Mouse (Mus musculus) midbrain, embryonic 14.5 days (tissue): Measurements from ENCODE around the gene Syngr2. TPM values are rescaled to one million over a fixed set of nuclear protein-coding genes. Genes with fewer than 3 reads are reported as not detected.
"Not testable (repeated sequence)": the region's sequence is repeated elsewhere in the genome, so short reads cannot be mapped to it uniquely, and the experiment has no call there.

Experiments used
- ATAC-seq: fragments of 200-750 bp; cut with Nextera tagmentation; 2 replicates; pipeline ENCODE4 v1.8.0; 2017; ENCODE audit warnings: moderate number of reproducible peaks, moderate library complexity; ENCODE audit not compliant: low FRiP score, low TSS enrichment
- DNase-seq: peaks from one replicate; pipeline ENCODE4 v3.0.0-alpha.2; 2015
- H3K27ac ChIP-seq: fragments of 300-500 bp; sonication (generic); replicated peaks from 2 replicates; pipeline ENCODE4 v1.5.1; 2014; ENCODE audit warnings: mild to moderate bottlenecking, low read depth, low read length, moderate library complexity
- H3K27me3 ChIP-seq: fragments of 300-500 bp; sonication (generic); 2 replicates; pipeline ENCODE4 v1.6.1; 2014; ENCODE audit warnings: low read length, control low read depth, mixed read lengths; ENCODE audit not compliant: control insufficient read depth, insufficient read depth
- H3K36me3 ChIP-seq: fragments of 300-500 bp; sonication (generic); 2 replicates; pipeline ENCODE4 v1.6.1; 2014; ENCODE audit warnings: low read length, control low read depth; ENCODE audit not compliant: control insufficient read depth, insufficient read depth
- H3K4me1 ChIP-seq: fragments of 300-500 bp; sonication (generic); 2 replicates; pipeline ENCODE4 v1.6.1; 2014; ENCODE audit warnings: mild to moderate bottlenecking, antibody characterized with exemption, low read length, control low read depth; ENCODE audit not compliant: control insufficient read depth, insufficient read depth
- H3K4me2 ChIP-seq: fragments of 300-500 bp; sonication (generic); 2 replicates; pipeline ENCODE4 v1.6.1; 2014; ENCODE audit warnings: mild to moderate bottlenecking, low read length, moderate library complexity
- H3K4me3 ChIP-seq: fragments of 300-500 bp; sonication (generic); replicated peaks from 2 replicates; pipeline ENCODE4 v1.5.1; 2014; ENCODE audit warnings: low read depth, low read length
- H3K9ac ChIP-seq: fragments of 300-500 bp; sonication (generic); replicated peaks from 2 replicates; pipeline ENCODE4 v1.6.1; 2014; ENCODE audit warnings: mild to moderate bottlenecking, low read length, moderate library complexity
- H3K9me3 ChIP-seq: fragments of 300-500 bp; sonication (generic); 2 replicates; pipeline ENCODE4 v1.6.1; 2016; ENCODE audit warnings: low read length, control low read depth, mixed read lengths; ENCODE audit not compliant: control insufficient read depth
- WGBS: fragments of 180-500 bp; shearing (Covaris S2); extraction: QIAGEN DNeasy Blood & Tissue Kit; methylation state at CpG from one replicate; pipeline ENCODE4 v1.1.7; 2014; 5-methylcytosine and 5-hydroxymethylcytosine counted together
- polyA plus RNA-seq: library from polyadenylated mRNA; unstranded; fragments of >200 nt; fragmentation: Nextera tagmentation; extraction: Ambion mirVana; gene quantifications from 2 replicates; pipeline ENCODE4 v1.2.1, GENCODE M21; 2014

Syngr2 gene
- polyA plus RNA-seq, 1 experiment from 2014 or later, result 18.9 TPM

DNA sequence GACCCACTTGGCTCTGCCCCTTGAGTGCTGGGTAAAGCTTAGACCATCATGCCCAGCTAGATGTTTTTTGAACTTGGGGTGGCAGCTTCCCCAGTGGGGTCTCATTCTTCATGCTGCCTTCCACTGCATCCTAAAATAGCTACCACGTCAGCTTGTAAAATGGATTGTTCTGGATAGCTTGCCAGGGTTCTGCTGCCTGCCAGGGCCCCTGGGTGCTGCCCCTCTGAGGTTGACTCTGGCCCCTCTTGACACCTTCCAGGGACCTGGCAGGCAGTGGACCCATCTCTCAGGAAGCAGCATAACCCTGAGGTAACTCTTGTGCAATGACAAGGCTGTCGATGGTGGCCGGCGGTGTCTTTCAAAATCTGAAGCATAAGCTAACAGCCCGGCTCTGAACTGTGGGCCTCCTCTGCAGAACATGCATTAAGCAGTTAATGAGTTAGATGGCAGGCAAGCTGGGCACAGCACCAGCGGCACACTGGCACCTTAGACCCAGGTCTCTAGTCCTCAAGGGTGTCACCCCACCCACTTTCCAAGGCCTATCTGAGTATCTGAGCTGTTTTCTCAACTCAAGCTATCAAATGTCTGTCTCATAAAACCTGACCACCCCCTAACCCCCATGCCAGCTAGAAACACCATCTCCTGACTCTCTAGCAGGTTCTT, 5.4 kb downstream of the Syngr2 start:
- no peak overlapping the region for H3K9ac ChIP-seq
- H3K27ac ChIP-seq, result no peak overlapping the region
- no peak for DNase-seq
- no peaks in the 10 kb centered on the region; the same call in 1 of the 2 replicates for H3K36me3 ChIP-seq
- no peaks in the 10 kb centered on the region for H3K9me3 ChIP-seq
- no peak overlapping the region for H3K4me2 ChIP-seq
- ATAC-seq, result no peak
- peaks cover 12% of the 10 kb centered on the region for H3K4me1 ChIP-seq
- H3K4me3 ChIP-seq, result no peak overlapping the region
- H3K27me3 ChIP-seq, result peaks cover 6% of the 10 kb centered on the region; the same call in 1 of the 2 replicates
- whole genome bisulfite sequencing, result 96% methylated on average over 6 of the region's 6 CpGs

DNA sequence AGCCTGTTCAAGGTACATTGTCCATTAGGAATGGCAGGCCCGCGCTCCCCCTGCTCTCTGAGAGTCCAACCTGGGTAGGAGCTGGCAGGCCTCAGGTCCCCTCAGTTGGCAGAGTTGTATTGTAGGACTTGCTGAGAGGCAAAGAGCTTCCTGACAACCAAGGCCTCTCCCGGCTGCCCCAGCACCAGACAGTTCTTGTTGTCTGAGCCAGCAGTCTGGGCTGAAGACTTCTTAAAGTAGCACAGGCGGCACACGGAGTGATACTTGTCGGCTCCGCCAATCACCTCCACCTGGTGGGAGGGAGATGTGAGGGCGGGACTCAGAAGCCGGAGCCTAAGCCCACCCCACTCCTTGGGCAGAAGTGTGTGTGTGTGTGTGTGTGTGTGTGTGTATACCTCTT, 6.4 kb downstream of the Syngr2 start:
- H3K36me3 ChIP-seq, H3K9me3 ChIP-seq, H3K27ac ChIP-seq, H3K9ac ChIP-seq, DNase-seq, H3K4me1 ChIP-seq, ATAC-seq, H3K27me3 ChIP-seq, H3K4me3 ChIP-seq, H3K4me2 ChIP-seq: not testable (repeated sequence)
- WGBS, result 88% methylated on average over 9 of the region's 9 CpGs

DNA sequence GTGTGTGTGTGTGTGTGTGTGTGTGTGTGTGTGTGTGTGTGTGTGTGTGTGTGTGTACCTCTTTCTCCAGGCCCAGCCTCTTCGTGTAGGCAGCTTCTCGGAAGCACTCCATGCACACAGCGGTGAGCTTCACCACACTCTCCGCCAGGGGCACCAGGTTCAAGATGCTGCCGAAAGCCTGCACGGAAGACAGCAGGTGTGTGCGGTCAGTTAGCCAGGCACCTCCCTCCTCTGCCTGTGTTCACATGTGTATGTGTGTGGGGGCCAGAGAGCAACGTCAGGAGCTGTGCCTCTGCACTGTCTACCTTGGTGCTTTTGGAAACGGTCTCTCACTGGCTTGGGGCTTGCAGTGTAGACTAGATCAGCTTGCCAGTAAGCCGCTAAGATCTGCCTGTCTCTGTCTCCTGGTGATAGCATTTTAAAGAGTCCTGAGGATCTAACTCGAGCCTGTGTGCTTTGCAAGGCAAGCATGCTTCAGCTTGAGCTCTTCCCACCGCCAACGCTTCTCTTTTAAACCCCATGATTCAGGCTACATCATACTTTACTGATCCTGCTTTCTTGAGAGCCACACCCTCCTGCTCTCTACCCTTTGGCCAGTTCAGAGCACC, 7.0 kb downstream of the Syngr2 start:
- 91% methylated on average over 13 of the region's 13 CpGs for WGBS
- Histone ChIP-seq H3K27me3 (no peaks in the 10 kb centered on the region), H3K4me3 (no peak overlapping the region), H3K9ac (no peak overlapping the region), H3K9me3 (no peaks in the 10 kb centered on the region), H3K4me2 (no peak overlapping the region), H3K4me1 (no peaks in the 10 kb centered on the region), H3K27ac (no peak overlapping the region), H3K36me3 (no peaks in the 10 kb centered on the region; the same call in 1 of the 2 replicates)
- ATAC-seq (no peak), DNase-seq (no peak)

DNA sequence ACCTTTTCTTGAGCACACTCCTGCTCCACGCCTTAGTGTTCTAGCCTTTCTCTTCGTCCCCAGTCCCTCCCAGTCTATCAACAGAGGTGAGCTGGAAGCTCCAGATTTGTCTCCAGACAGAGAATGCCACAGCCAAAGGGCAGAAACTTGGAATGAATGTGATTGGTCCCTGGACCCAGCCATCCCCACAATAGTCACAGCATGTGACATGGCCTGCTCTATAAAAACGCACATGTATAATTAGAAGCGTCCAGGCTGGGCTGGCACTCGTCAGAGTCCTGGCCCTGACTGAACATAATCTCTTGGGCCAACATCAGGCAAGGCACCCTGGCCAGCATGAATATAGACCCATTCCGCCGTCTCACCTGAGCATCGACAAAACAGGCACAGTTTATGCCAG, 9.6 kb downstream of the Syngr2 start:
- DNase-seq, result no peak
- ATAC-seq, result no peak
- H3K36me3 ChIP-seq, result no peaks in the 10 kb centered on the region; the same call in 1 of the 2 replicates
- no peak overlapping the region for H3K27ac ChIP-seq
- no peaks in the 10 kb centered on the region for H3K4me1 ChIP-seq
- H3K4me3 ChIP-seq, result no peak overlapping the region
- no peak overlapping the region for H3K9ac ChIP-seq
- H3K9me3 ChIP-seq, result no peaks in the 10 kb centered on the region
- H3K27me3 ChIP-seq, result no peaks in the 10 kb centered on the region
- H3K4me2 ChIP-seq, result no peak overlapping the region
- 62% methylated on average over 8 of the region's 8 CpGs for WGBS

DNA sequence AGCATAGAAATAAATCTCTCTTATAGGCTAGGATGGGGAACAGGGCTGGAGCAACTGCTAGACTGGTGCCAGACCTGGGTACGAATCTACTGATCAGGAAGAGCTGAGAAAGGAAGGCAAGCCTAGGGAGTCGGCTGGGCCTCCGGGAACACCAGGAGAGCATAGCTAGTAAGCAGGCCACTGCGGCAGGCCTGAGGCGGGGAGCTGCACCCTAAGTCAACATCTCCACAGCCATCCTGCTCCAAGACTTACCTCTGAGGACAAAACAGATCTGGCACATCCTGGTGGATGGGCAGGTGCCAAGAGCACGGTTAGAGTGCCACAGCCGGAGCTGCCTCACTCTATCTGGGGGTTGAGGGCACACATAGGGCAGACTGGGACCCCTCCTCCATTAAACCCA, 10.7 kb downstream of the Syngr2 start:
- no peaks in the 10 kb centered on the region for H3K9me3 ChIP-seq
- H3K36me3 ChIP-seq, result no peaks in the 10 kb centered on the region; the same call in 1 of the 2 replicates
- peaks cover 4% of the 10 kb centered on the region for H3K4me1 ChIP-seq
- 96% methylated on average over 7 of the region's 7 CpGs for WGBS
- no peak overlapping the region for H3K27ac ChIP-seq
- ATAC-seq (no peak), DNase-seq (no peak)
- H3K4me3 ChIP-seq, result no peak overlapping the region
- H3K27me3 ChIP-seq, result no peaks in the 10 kb centered on the region
- no peak overlapping the region for H3K4me2 ChIP-seq
- no peak overlapping the region for H3K9ac ChIP-seq

DNA sequence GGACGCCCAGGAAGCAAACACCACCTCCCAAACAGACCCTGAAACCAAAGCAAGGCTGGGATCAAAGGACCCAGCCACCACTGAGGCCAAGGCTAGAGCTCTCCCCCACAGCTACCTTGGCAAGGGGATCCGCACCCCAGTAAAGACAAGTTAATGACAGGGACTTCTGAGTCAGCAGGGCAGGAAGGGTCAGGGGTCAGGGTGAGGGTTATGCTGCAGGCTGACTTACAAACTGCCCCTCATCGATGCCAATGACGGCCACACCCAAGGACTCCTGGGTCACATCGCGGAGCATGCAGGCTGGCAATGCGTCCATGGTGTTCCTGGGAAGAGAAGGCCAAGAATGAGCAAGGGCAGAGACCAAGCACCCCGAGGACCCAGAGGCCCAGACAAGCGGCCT, 12.4 kb downstream of the Syngr2 start:
- Histone ChIP-seq H3K9me3 (no peaks in the 10 kb centered on the region), H3K9ac (no peak overlapping the region), H3K36me3 (no peaks in the 10 kb centered on the region; the same call in 1 of the 2 replicates), H3K4me1 (peaks cover 17% of the 10 kb centered on the region), H3K4me3 (no peak overlapping the region), H3K27ac (no peak overlapping the region), H3K4me2 (no peak overlapping the region), H3K27me3 (no peaks in the 10 kb centered on the region)
- 94% methylated on average over 9 of the region's 9 CpGs for WGBS
- DNase-seq, result no peak
- no peak for ATAC-seq

DNA sequence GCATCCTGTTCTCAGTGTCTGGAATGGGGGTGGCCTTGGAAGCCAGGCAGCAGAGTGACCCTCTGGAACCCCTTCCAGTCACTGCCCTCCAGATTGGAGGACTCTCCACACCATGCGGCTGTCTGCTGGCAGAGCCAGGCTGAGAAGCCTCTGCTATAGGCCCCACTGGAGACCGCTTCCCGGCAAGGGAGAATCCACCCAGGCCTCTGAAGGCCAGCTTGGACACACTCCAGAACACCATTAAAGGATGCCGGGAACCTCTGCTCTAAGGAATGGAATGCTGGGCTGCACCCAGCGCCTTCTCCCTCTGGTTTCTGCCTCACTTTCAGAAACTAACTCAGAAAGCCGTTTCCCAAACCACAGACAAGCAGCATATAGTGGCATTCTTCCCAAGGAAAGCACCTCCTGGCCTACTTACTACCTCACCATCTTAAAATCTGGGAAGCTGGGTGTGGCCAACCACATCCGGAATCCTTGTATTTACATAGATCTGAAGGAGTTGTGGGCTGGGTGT, 13.3 kb downstream of the Syngr2 start:
- peaks cover 17% of the 10 kb centered on the region for H3K4me1 ChIP-seq
- no peak overlapping the region for H3K27ac ChIP-seq
- no peaks in the 10 kb centered on the region for H3K36me3 ChIP-seq
- no peak for ATAC-seq
- H3K9ac ChIP-seq, result no peak overlapping the region
- no peak overlapping the region for H3K4me3 ChIP-seq
- 90% methylated on average over 7 of the region's 7 CpGs for WGBS
- no peaks in the 10 kb centered on the region for H3K9me3 ChIP-seq
- no peak for DNase-seq
- no peaks in the 10 kb centered on the region for H3K27me3 ChIP-seq
- no peak overlapping the region for H3K4me2 ChIP-seq

DNA sequence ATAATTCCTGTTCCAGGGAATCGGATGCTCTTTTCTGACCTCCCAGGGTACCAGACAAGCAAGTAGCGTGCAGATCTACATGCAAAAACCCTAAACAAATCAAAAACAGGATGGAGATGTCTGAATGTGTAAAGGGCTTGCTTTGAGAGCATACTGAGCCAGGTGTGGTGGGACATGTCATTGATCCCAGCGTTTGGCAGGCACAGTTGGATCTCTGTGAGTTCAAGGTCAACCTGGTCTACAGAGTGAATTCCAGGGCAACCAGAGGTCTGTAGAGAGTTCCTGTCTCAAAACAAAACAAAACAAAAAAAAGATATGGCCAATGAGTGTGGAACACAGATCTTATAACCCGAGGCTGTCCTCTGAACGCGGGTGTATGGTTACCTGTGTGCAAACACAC, 13.9 kb downstream of the Syngr2 start:
- Histone ChIP-seq H3K36me3 (no peaks in the 10 kb centered on the region), H3K4me3 (no peak overlapping the region), H3K9me3 (no peaks in the 10 kb centered on the region), H3K4me1 (peaks cover 17% of the 10 kb centered on the region), H3K27me3 (no peaks in the 10 kb centered on the region), H3K27ac (no peak overlapping the region), H3K4me2 (no peak overlapping the region), H3K9ac (no peak overlapping the region)
- ATAC-seq, result no peak
- no peak for DNase-seq
- WGBS, result 94% methylated on average over 6 of the region's 6 CpGs
